ENCODE assay signal across 18 mouse cellular contexts in genomic region chr3:40167970-40168626, GRCm38 (mm10).
A peak's percentile ranks its signal among the peaks of the same experiment; 100 is the strongest.
DNase-seq lines count a peak whose midpoint lies in the region; ATAC-seq and TF ChIP-seq lines count a peak whose summit lies in the region.
"Had no signal": no experiment of that assay in that cellular context is flagged by ENCODE, and none has a peak within 500 bp of the region (broad histone marks: within the 10 kb centered on the region; RNA-seq: fewer than 3 reads in every experiment).

No protein-coding gene starts in this region.

- no peak overlapping the region for H3K4me3 ChIP-seq in forebrain, embryonic 11.5 days (ENCODE audit: low read depth, low read length)
- H3K4me3 ChIP-seq in forebrain, embryonic 13.5 days, result no peak overlapping the region
- no peak overlapping the region for H3K4me3 ChIP-seq in layer of hippocampus, adult 2 months
- H3K4me3 ChIP-seq in embryonic facial prominence, embryonic 14.5 days (ENCODE audit: low read depth, low read length), result no peak overlapping the region
- no peak overlapping the region for H3K4me3 ChIP-seq in limb, embryonic 11.5 days (ENCODE audit: low read depth, low read length)
- H3K4me3 ChIP-seq: gastrocnemius, adult 2 months; heart, embryonic 10.5 days; intestine, embryonic 15.5 days; lung, embryonic 15.5 days; myocyte had no signal

- H3K9ac ChIP-seq in forebrain, embryonic 11.5 days (ENCODE audit: low read length), result no peak overlapping the region
- no peak overlapping the region for H3K9ac ChIP-seq in forebrain, embryonic 13.5 days
- no peak overlapping the region for H3K9ac ChIP-seq in embryonic facial prominence, embryonic 14.5 days (ENCODE audit: low read depth, low read length)
- H3K9ac ChIP-seq in limb, embryonic 11.5 days (ENCODE audit: low read length), result no peak overlapping the region
- H3K9ac ChIP-seq: intestine, embryonic 15.5 days; lung, embryonic 15.5 days had no signal

- H3K9me3 ChIP-seq in forebrain, embryonic 11.5 days (ENCODE audit: control insufficient read depth, low read length), result no peaks in the 10 kb centered on the region
- no peaks in the 10 kb centered on the region for H3K9me3 ChIP-seq in forebrain, embryonic 13.5 days (replicated peaks)
- H3K9me3 ChIP-seq in embryonic facial prominence, embryonic 14.5 days (ENCODE audit: control insufficient read depth, low read length), result no peaks in the 10 kb centered on the region
- H3K9me3 ChIP-seq in limb, embryonic 11.5 days (ENCODE audit: control insufficient read depth, low read length), result no peaks in the 10 kb centered on the region
- H3K9me3 ChIP-seq: G1E; heart, embryonic 10.5 days; intestine, embryonic 15.5 days; lung, embryonic 15.5 days had no signal

- H3K36me3 ChIP-seq in forebrain, embryonic 11.5 days (ENCODE audit: control insufficient read depth, insufficient read depth, low read length), result no peaks in the 10 kb centered on the region
- H3K36me3 ChIP-seq in forebrain, embryonic 13.5 days (ENCODE audit: poor library complexity, severe bottlenecking), result no peaks in the 10 kb centered on the region
- no peaks in the 10 kb centered on the region for H3K36me3 ChIP-seq in embryonic facial prominence, embryonic 14.5 days (ENCODE audit: control insufficient read depth, insufficient read depth, low read length)
- H3K36me3 ChIP-seq in limb, embryonic 11.5 days (ENCODE audit: control insufficient read depth, insufficient read depth, low read length), result no peaks in the 10 kb centered on the region
- H3K36me3 ChIP-seq: G1E; heart, embryonic 10.5 days; intestine, embryonic 15.5 days; lung, embryonic 15.5 days had no signal

- 46% methylated on average over 12 of the region's 12 CpGs for WGBS in forebrain, embryonic 11.5 days
- WGBS in forebrain, embryonic 13.5 days, result 36% methylated on average over 12 of the region's 12 CpGs
- 33% methylated on average over 12 of the region's 12 CpGs for WGBS in embryonic facial prominence, embryonic 14.5 days
- 33% methylated on average over 12 of the region's 12 CpGs for WGBS in limb, embryonic 11.5 days

- peak; percentile 51 for DNase-seq in forebrain, embryonic 11.5 days (ENCODE audit: low spot score)
- DNase-seq in layer of hippocampus, adult 2 months (ENCODE audit: low spot score in 2 of 2), result no peak
- no peak for DNase-seq in layer of hippocampus, adult 18-20 months (ENCODE audit: low spot score in 2 of 2)
- DNase-seq in embryonic facial prominence, embryonic 14.5 days (ENCODE audit: low spot score), result peak; percentile 70
- DNase-seq in limb, embryonic 11.5 days (ENCODE audit: low spot score), result peak; percentile 50
- DNase-seq in B cell, adult 2 months, result no peak
- DNase-seq in spleen, postnatal 10 days (ENCODE audit: low spot score in 2 of 2), result no peak
- DNase-seq: adrenal gland, postnatal 14 days; cerebellum, postnatal 10 days; gastrocnemius, adult 2 months; layer of hippocampus, postnatal 36 days; right cerebral cortex, postnatal 14 days had no signal

- ATAC-seq in forebrain, embryonic 11.5 days (replicated peaks; ENCODE audit: low FRiP score), result no peak; the same call in 1 of the 2 replicates
- no peak for ATAC-seq in forebrain, embryonic 13.5 days
- ATAC-seq in embryonic facial prominence, embryonic 14.5 days (ENCODE audit: low read depth), result peak; percentile 55; the same call in 1 of the 2 replicates
- peak; percentile 65; the same call in 1 of the 2 replicates for ATAC-seq in limb, embryonic 11.5 days (ENCODE audit: insufficient number of reproducible peaks, low FRiP score, low TSS enrichment, low read depth)
- ATAC-seq: intestine, embryonic 15.5 days had no signal

- 0 out of 2 replicates have a peak overlapping the region, but pooled peaks have one; percentile 9 for H3K27ac ChIP-seq in forebrain, embryonic 11.5 days (ENCODE audit: low read depth, low read length)
- no peak overlapping the region for H3K27ac ChIP-seq in forebrain, embryonic 13.5 days
- no peak overlapping the region for H3K27ac ChIP-seq in layer of hippocampus, adult 2 months
- peak overlapping the region; percentile 1 for H3K27ac ChIP-seq in embryonic facial prominence, embryonic 14.5 days (replicated peaks; ENCODE audit: low read depth, low read length)
- 0 out of 2 replicates have a peak overlapping the region, but pooled peaks have one; percentile 9 for H3K27ac ChIP-seq in limb, embryonic 11.5 days (replicated peaks; ENCODE audit: low read depth, low read length)
- H3K27ac ChIP-seq: gastrocnemius, adult 2 months; heart, embryonic 10.5 days; intestine, embryonic 15.5 days; lung, embryonic 15.5 days had no signal

- H3K4me1 ChIP-seq in forebrain, embryonic 11.5 days (replicated peaks; ENCODE audit: control insufficient read depth, insufficient read depth, low read length), result no peaks in the 10 kb centered on the region
- H3K4me1 ChIP-seq in forebrain, embryonic 13.5 days, result 0 out of 2 replicates have a peak, but pooled peaks cover 7% of the 10 kb centered on the region
- H3K4me1 ChIP-seq in embryonic facial prominence, embryonic 14.5 days (ENCODE audit: control insufficient read depth, insufficient read depth, low read length), result 0 out of 2 replicates have a peak, but pooled peaks cover 6% of the 10 kb centered on the region
- no peaks in the 10 kb centered on the region for H3K4me1 ChIP-seq in limb, embryonic 11.5 days (ENCODE audit: control insufficient read depth, insufficient read depth, low read length)
- H3K4me1 ChIP-seq: heart, embryonic 10.5 days; intestine, embryonic 15.5 days; lung, embryonic 15.5 days had no signal

- H3K27me3 ChIP-seq in forebrain, embryonic 11.5 days (ENCODE audit: control insufficient read depth, insufficient read depth, low read length), result no peaks in the 10 kb centered on the region
- H3K27me3 ChIP-seq in forebrain, embryonic 13.5 days, result no peaks in the 10 kb centered on the region
- H3K27me3 ChIP-seq in embryonic facial prominence, embryonic 14.5 days (replicated peaks; ENCODE audit: control insufficient read depth, insufficient read depth, low read length), result no peaks in the 10 kb centered on the region
- no peaks in the 10 kb centered on the region for H3K27me3 ChIP-seq in limb, embryonic 11.5 days (ENCODE audit: control insufficient read depth, insufficient read depth, low read length)
- H3K27me3 ChIP-seq: intestine, embryonic 15.5 days; lung, embryonic 15.5 days had no signal

- no peak overlapping the region for H3K4me2 ChIP-seq in forebrain, embryonic 11.5 days (ENCODE audit: low read depth, low read length, severe bottlenecking)
- no peak overlapping the region for H3K4me2 ChIP-seq in forebrain, embryonic 13.5 days
- peak overlapping the region; percentile 19; the same call in 1 of the 2 replicates for H3K4me2 ChIP-seq in embryonic facial prominence, embryonic 14.5 days (ENCODE audit: low read depth, low read length)
- H3K4me2 ChIP-seq in limb, embryonic 11.5 days (ENCODE audit: low read depth, severe bottlenecking), result no peak overlapping the region
- H3K4me2 ChIP-seq: intestine, embryonic 15.5 days; lung, embryonic 15.5 days had no signal

- peak; percentile 47 for TF ChIP-seq CTCF in layer of hippocampus, adult 2 months (conservative IDR thresholded peaks at IDR 0.05)

Comparison
In these comparisons a context has a peak if more than half of its experiments do, and no peak if none do; other contexts are left out.
1. H3K27ac ChIP-seq: peak in forebrain, embryonic 11.5 days (single experiment), embryonic facial prominence, embryonic 14.5 days (single experiment) and limb, embryonic 11.5 days (single experiment); none in forebrain, embryonic 13.5 days (single experiment) and layer of hippocampus, adult 2 months (single experiment).
2. ATAC-seq: peak in embryonic facial prominence, embryonic 14.5 days (single experiment) and limb, embryonic 11.5 days (single experiment); none in forebrain, embryonic 11.5 days (single experiment) and forebrain, embryonic 13.5 days (single experiment).
3. DNase-seq: peak in forebrain, embryonic 11.5 days (single experiment), embryonic facial prominence, embryonic 14.5 days (single experiment) and limb, embryonic 11.5 days (single experiment); none in layer of hippocampus, adult 2 months (0 of 2), layer of hippocampus, adult 18-20 months (0 of 2), B cell, adult 2 months (0 of 2) and spleen, postnatal 10 days (0 of 2).